In genomic region chr7:46676808-46677360, GRCm38 (mm10) we compare ENCODE assay signal across 26 mouse cellular contexts. TPM values are rescaled to one million over a fixed set of nuclear protein-coding genes. Genes with fewer than 3 reads are reported as not detected.
DNase-seq lines count a peak whose midpoint lies in the region; ATAC-seq and TF ChIP-seq lines count a peak whose summit lies in the region.
"Had no signal": no experiment of that assay in that cellular context is flagged by ENCODE, and none has a peak within 500 bp of the region (broad histone marks: within the 10 kb centered on the region; RNA-seq: fewer than 3 reads in every experiment).

No protein-coding gene starts in this region.

- no peak for TF ChIP-seq CTCF in brain, embryonic 14.5 days (IDR thresholded peaks at IDR 0.05; ENCODE audit: borderline replicate concordance, extremely low read depth, insufficient read depth, insufficient read length)
- no peak for TF ChIP-seq CTCF in cerebellum, adult 2 months (IDR thresholded peaks at IDR 0.05; ENCODE audit: borderline replicate concordance, insufficient read depth, low read depth, low read length)

- no peak for TF ChIP-seq POLR2A in brain, embryonic 14.5 days (IDR thresholded peaks at IDR 0.05; ENCODE audit: borderline replicate concordance, extremely low read depth, insufficient read depth, insufficient read length, poor library complexity, severe bottlenecking)
- no peak for TF ChIP-seq POLR2A in cerebellum, adult 2 months (IDR thresholded peaks at IDR 0.05; ENCODE audit: borderline replicate concordance, insufficient read depth, low read length)

- WGBS in midbrain, embryonic 11.5 days: 71% methylated on average over 5 of the region's 5 CpGs
- WGBS in midbrain, embryonic 16.5 days: 63% methylated on average over 5 of the region's 5 CpGs
- 7% methylated on average over 5 of the region's 5 CpGs for WGBS in cerebellum, adult 2 months
- WGBS in hindbrain, embryonic 16.5 days: 55% methylated on average over 5 of the region's 5 CpGs

- H3K9me3 ChIP-seq in midbrain, embryonic 11.5 days (ENCODE audit: control insufficient read depth, low read length): no peaks in the 10 kb centered on the region
- no peaks in the 10 kb centered on the region for H3K9me3 ChIP-seq in midbrain, embryonic 16.5 days (replicated peaks; ENCODE audit: control insufficient read depth, low read length, poor library complexity, severe bottlenecking)
- no peaks in the 10 kb centered on the region for H3K9me3 ChIP-seq in hindbrain, embryonic 16.5 days (ENCODE audit: control insufficient read depth, low read length)
- H3K9me3 ChIP-seq: limb, embryonic 10.5 days; midbrain, embryonic 12.5 days had no signal

- H3K4me1 ChIP-seq in midbrain, embryonic 11.5 days (ENCODE audit: control insufficient read depth, insufficient read depth, low read length): no peaks in the 10 kb centered on the region
- no peaks in the 10 kb centered on the region for H3K4me1 ChIP-seq in midbrain, embryonic 16.5 days (ENCODE audit: control insufficient read depth, insufficient read depth, low read length)
- peaks cover 18% of the 10 kb centered on the region for H3K4me1 ChIP-seq in cerebellum, adult 2 months (ENCODE audit: control insufficient read depth, insufficient read depth, low read length)
- H3K4me1 ChIP-seq in hindbrain, embryonic 16.5 days (ENCODE audit: control insufficient read depth, insufficient read depth, low read depth, low read length): no peaks in the 10 kb centered on the region
- H3K4me1 ChIP-seq: midbrain, embryonic 12.5 days had no signal

- no peaks in the 10 kb centered on the region for H3K36me3 ChIP-seq in midbrain, embryonic 11.5 days (ENCODE audit: control insufficient read depth, insufficient read depth, low read length)
- no peaks in the 10 kb centered on the region for H3K36me3 ChIP-seq in midbrain, embryonic 16.5 days (ENCODE audit: control insufficient read depth, insufficient read depth, low read length)
- H3K36me3 ChIP-seq in hindbrain, embryonic 16.5 days (ENCODE audit: control insufficient read depth, insufficient read depth, low read length): no peaks in the 10 kb centered on the region
- H3K36me3 ChIP-seq: limb, embryonic 10.5 days; midbrain, embryonic 12.5 days had no signal

- H3K4me2 ChIP-seq in midbrain, embryonic 11.5 days: no peak overlapping the region
- no peak overlapping the region for H3K4me2 ChIP-seq in midbrain, embryonic 16.5 days (ENCODE audit: low read length)
- no peak overlapping the region for H3K4me2 ChIP-seq in hindbrain, embryonic 16.5 days (ENCODE audit: low read length)
- H3K4me2 ChIP-seq: liver, embryonic 11.5 days; midbrain, embryonic 12.5 days had no signal

- no peak overlapping the region for H3K27ac ChIP-seq in midbrain, embryonic 11.5 days (ENCODE audit: low read depth, low read length)
- H3K27ac ChIP-seq in midbrain, embryonic 16.5 days (ENCODE audit: low read length): no peak overlapping the region
- H3K27ac ChIP-seq in cerebellum, adult 2 months (ENCODE audit: insufficient read depth, low read length): peak overlapping the region; percentile 60
- H3K27ac ChIP-seq in hindbrain, embryonic 16.5 days (ENCODE audit: low read depth, low read length): no peak overlapping the region; the same call in 1 of the 2 replicates
- H3K27ac ChIP-seq: limb, embryonic 10.5 days; midbrain, embryonic 12.5 days; stomach, postnatal 0 days had no signal

- no peaks in the 10 kb centered on the region for H3K27me3 ChIP-seq in midbrain, embryonic 11.5 days (ENCODE audit: control insufficient read depth, insufficient read depth, low read length)
- no peaks in the 10 kb centered on the region for H3K27me3 ChIP-seq in midbrain, embryonic 16.5 days (ENCODE audit: control insufficient read depth, insufficient read depth, low read depth, low read length)
- H3K27me3 ChIP-seq in cerebellum, adult 2 months (ENCODE audit: control insufficient read depth, insufficient read depth, low read length): no peaks in the 10 kb centered on the region
- no peaks in the 10 kb centered on the region for H3K27me3 ChIP-seq in hindbrain, embryonic 16.5 days (replicated peaks; ENCODE audit: control insufficient read depth, insufficient read depth, low read length)
- H3K27me3 ChIP-seq: midbrain, embryonic 12.5 days had no signal

- ATAC-seq in midbrain, embryonic 11.5 days (ENCODE audit: low FRiP score): no peak
- ATAC-seq in midbrain, embryonic 16.5 days: no peak
- ATAC-seq in hindbrain, embryonic 16.5 days: peak; percentile 67
- ATAC-seq in megakaryocyte-erythroid progenitor cell, adult 5-6 weeks (replicated peaks; ENCODE audit: low FRiP score, low TSS enrichment, poor library complexity, severe bottlenecking): no peak
- ATAC-seq: CD4-positive, CD25-positive, alpha-beta regulatory T cell, adult 4 months; forebrain, postnatal 0 days had no signal

- H3K9ac ChIP-seq in midbrain, embryonic 11.5 days (ENCODE audit: low read length): no peak overlapping the region
- H3K9ac ChIP-seq in midbrain, embryonic 16.5 days (ENCODE audit: low read depth, low read length): no peak overlapping the region
- H3K9ac ChIP-seq in hindbrain, embryonic 16.5 days (ENCODE audit: low read depth, low read length): no peak overlapping the region
- H3K9ac ChIP-seq: forebrain, postnatal 0 days; midbrain, embryonic 12.5 days had no signal

- DNase-seq in midbrain, embryonic 11.5 days (ENCODE audit: low spot score, missing footprints): peak; percentile 4
- peak; percentile 27 for DNase-seq in brain, embryonic 14.5 days (ENCODE audit: low read depth)
- peak; percentile 52 to 80 for DNase-seq in cerebellum, adult 2 months
- DNase-seq in heart, adult 9 months (ENCODE audit: low spot score in 2 of 2): no peak
- DNase-seq: adrenal gland, adult 8-10 months; forebrain, postnatal 0 days; heart, adult 18-20 months; kidney, adult 8-10 months; lung, adult 2 months; lung, postnatal 36 days; right cerebral cortex, postnatal 14 days; thymus, postnatal 25 days had no signal

- no peak overlapping the region for H3K4me3 ChIP-seq in midbrain, embryonic 11.5 days (ENCODE audit: low read depth, low read length)
- no peak overlapping the region for H3K4me3 ChIP-seq in midbrain, embryonic 16.5 days (ENCODE audit: low read depth, low read length)
- no peak overlapping the region for H3K4me3 ChIP-seq in cerebellum, adult 2 months (replicated peaks; ENCODE audit: insufficient read depth, low read depth, low read length)
- H3K4me3 ChIP-seq in hindbrain, embryonic 16.5 days (ENCODE audit: low read length): no peak overlapping the region
- H3K4me3 ChIP-seq: limb, embryonic 10.5 days; midbrain, embryonic 12.5 days had no signal

RNA-seq across cellular contexts. Expression of gene Tph1, which starts 4.5 kb away (rescaled TPM):
- 0.21 and 0.59 TPM in 2 replicates for polyA plus RNA-seq in midbrain, embryonic 11.5 days (2014; fragmentation: Nextera tagmentation; extraction: Ambion mirVana)
- polyA plus RNA-seq in midbrain, embryonic 16.5 days (2015; fragmentation: Nextera tagmentation; extraction: Ambion mirVana): 0.60 TPM in 2 replicates
- 0.21 and 0.27 TPM in 2 replicates for polyA plus RNA-seq in brain, embryonic 14.5 days (2012; rRNA removed)
- 0.10 TPM in 1 of 2 replicates, not detected in the other for polyA plus RNA-seq in cerebellum, adult 2 months (2012; rRNA removed)
- 0.61 and 1.2 TPM in 2 replicates for polyA plus RNA-seq in hindbrain, embryonic 16.5 days (2015; fragmentation: Nextera tagmentation; extraction: Ambion mirVana)
- total RNA-seq in megakaryocyte-erythroid progenitor cell, adult 5-6 weeks (2014; fragmentation: Nextera tagmentation): not detected in 2 replicates
- total RNA-seq in megakaryocyte-erythroid progenitor cell, adult 5-6 weeks (2017): not detected in 2 replicates
- total RNA-seq: adrenal gland, adult 8-10 months; heart, adult 18-20 months; MEL had no signal
- polyA plus RNA-seq: limb, embryonic 10.5 days; lung, adult 2 months had no signal

RNA-seq across cellular contexts. Expression of gene Saal1, which starts 33.6 kb away (rescaled TPM):
- 42.4 and 44.1 TPM in 2 replicates for polyA plus RNA-seq in midbrain, embryonic 11.5 days (2014; fragmentation: Nextera tagmentation; extraction: Ambion mirVana)
- 14.5 and 15.0 TPM in 2 replicates for polyA plus RNA-seq in midbrain, embryonic 16.5 days (2015; fragmentation: Nextera tagmentation; extraction: Ambion mirVana)
- polyA plus RNA-seq in brain, embryonic 14.5 days (2012; rRNA removed): 14.5 and 14.8 TPM in 2 replicates
- 12.4 and 13.7 TPM in 2 replicates for polyA plus RNA-seq in cerebellum, adult 2 months (2012; rRNA removed)
- polyA plus RNA-seq in hindbrain, embryonic 16.5 days (2015; fragmentation: Nextera tagmentation; extraction: Ambion mirVana): 14.1 and 16.2 TPM in 2 replicates
- 19.2 and 19.7 TPM in 2 replicates for total RNA-seq in megakaryocyte-erythroid progenitor cell, adult 5-6 weeks (2014; fragmentation: Nextera tagmentation)
- 20.5 and 23.1 TPM in 2 replicates for total RNA-seq in megakaryocyte-erythroid progenitor cell, adult 5-6 weeks (2017)

RNA-seq across cellular contexts. Expression of gene Sergef, which starts 37.3 kb away (rescaled TPM):
- polyA plus RNA-seq in midbrain, embryonic 11.5 days (2014; fragmentation: Nextera tagmentation; extraction: Ambion mirVana): 14.3 and 15.7 TPM in 2 replicates
- polyA plus RNA-seq in midbrain, embryonic 16.5 days (2015; fragmentation: Nextera tagmentation; extraction: Ambion mirVana): 43.7 and 45.8 TPM in 2 replicates
- 30.8 and 32.8 TPM in 2 replicates for polyA plus RNA-seq in brain, embryonic 14.5 days (2012; rRNA removed)
- polyA plus RNA-seq in cerebellum, adult 2 months (2012; rRNA removed): 38.7 and 41.1 TPM in 2 replicates
- polyA plus RNA-seq in hindbrain, embryonic 16.5 days (2015; fragmentation: Nextera tagmentation; extraction: Ambion mirVana): 42.2 and 50.6 TPM in 2 replicates
- total RNA-seq in megakaryocyte-erythroid progenitor cell, adult 5-6 weeks (2014; fragmentation: Nextera tagmentation): 8.6 and 17.3 TPM in 2 replicates
- 9.0 and 10.2 TPM in 2 replicates for total RNA-seq in megakaryocyte-erythroid progenitor cell, adult 5-6 weeks (2017)

RNA-seq across cellular contexts. Expression of gene Saa3, which starts 38.6 kb away (rescaled TPM):
- polyA plus RNA-seq in midbrain, embryonic 11.5 days (2014; fragmentation: Nextera tagmentation; extraction: Ambion mirVana): 0.07 TPM in 1 of 2 replicates, not detected in the other
- polyA plus RNA-seq in midbrain, embryonic 16.5 days (2015; fragmentation: Nextera tagmentation; extraction: Ambion mirVana): 0.31 TPM in 1 of 2 replicates, not detected in the other
- not detected in 2 replicates for polyA plus RNA-seq in brain, embryonic 14.5 days (2012; rRNA removed)
- polyA plus RNA-seq in cerebellum, adult 2 months (2012; rRNA removed): not detected in 2 replicates
- 0.19 and 0.20 TPM in 2 replicates for polyA plus RNA-seq in hindbrain, embryonic 16.5 days (2015; fragmentation: Nextera tagmentation; extraction: Ambion mirVana)
- total RNA-seq in megakaryocyte-erythroid progenitor cell, adult 5-6 weeks (2014; fragmentation: Nextera tagmentation): not detected in 2 replicates
- not detected in 2 replicates for total RNA-seq in megakaryocyte-erythroid progenitor cell, adult 5-6 weeks (2017)
- total RNA-seq: forebrain, postnatal 0 days; gastrocnemius, adult 8-10 months; layer of hippocampus, adult 18-20 months had no signal
- polyA plus RNA-seq: CD4-positive, CD25-positive, alpha-beta regulatory T cell, adult 4 months; limb, embryonic 10.5 days; neural tube, embryonic 11.5 days had no signal

RNA-seq across cellular contexts. Expression of gene Saa4, which starts 55.5 kb away (rescaled TPM):
- polyA plus RNA-seq in midbrain, embryonic 11.5 days (2014; fragmentation: Nextera tagmentation; extraction: Ambion mirVana): not detected in 2 replicates
- not detected in 2 replicates for polyA plus RNA-seq in midbrain, embryonic 16.5 days (2015; fragmentation: Nextera tagmentation; extraction: Ambion mirVana)
- not detected in 2 replicates for polyA plus RNA-seq in brain, embryonic 14.5 days (2012; rRNA removed)
- not detected in 2 replicates for polyA plus RNA-seq in cerebellum, adult 2 months (2012; rRNA removed)
- not detected in 2 replicates for polyA plus RNA-seq in hindbrain, embryonic 16.5 days (2015; fragmentation: Nextera tagmentation; extraction: Ambion mirVana)
- not detected in 2 replicates for total RNA-seq in megakaryocyte-erythroid progenitor cell, adult 5-6 weeks (2014; fragmentation: Nextera tagmentation)
- total RNA-seq in megakaryocyte-erythroid progenitor cell, adult 5-6 weeks (2017): not detected in 2 replicates
- total RNA-seq: adrenal gland, adult 8-10 months; forebrain, postnatal 0 days; gastrocnemius, adult 8-10 months; heart, adult 18-20 months; layer of hippocampus, adult 18-20 months; MEL had no signal
- polyA plus RNA-seq: CD4-positive, CD25-positive, alpha-beta regulatory T cell, adult 4 months; embryonic facial prominence, embryonic 14.5 days; forebrain, postnatal 0 days; heart, postnatal 0 days; limb, embryonic 10.5 days; midbrain, embryonic 12.5 days; neural tube, embryonic 11.5 days; stomach, postnatal 0 days had no signal

Comparison
In these comparisons a context has a peak if more than half of its experiments do, and no peak if none do; other contexts are left out.
1. DNase-seq: peak in midbrain, embryonic 11.5 days (single experiment), brain, embryonic 14.5 days (single experiment) and cerebellum, adult 2 months (2 of 2); none in heart, adult 9 months (0 of 2).